Mouse (Mus musculus): ENCODE data around the gene Nppa. TPM values are rescaled to one million over a fixed set of nuclear protein-coding genes. Genes with fewer than 3 reads are reported as not detected.
"Not testable (repeated sequence)": the region's sequence is repeated elsewhere in the genome, so short reads cannot be mapped to it uniquely, and the experiment has no call there.

The Nppa gene
- total and polyA plus RNA-seq, 3 experiments: 0.26 TPM; not detected in 2

DNA sequence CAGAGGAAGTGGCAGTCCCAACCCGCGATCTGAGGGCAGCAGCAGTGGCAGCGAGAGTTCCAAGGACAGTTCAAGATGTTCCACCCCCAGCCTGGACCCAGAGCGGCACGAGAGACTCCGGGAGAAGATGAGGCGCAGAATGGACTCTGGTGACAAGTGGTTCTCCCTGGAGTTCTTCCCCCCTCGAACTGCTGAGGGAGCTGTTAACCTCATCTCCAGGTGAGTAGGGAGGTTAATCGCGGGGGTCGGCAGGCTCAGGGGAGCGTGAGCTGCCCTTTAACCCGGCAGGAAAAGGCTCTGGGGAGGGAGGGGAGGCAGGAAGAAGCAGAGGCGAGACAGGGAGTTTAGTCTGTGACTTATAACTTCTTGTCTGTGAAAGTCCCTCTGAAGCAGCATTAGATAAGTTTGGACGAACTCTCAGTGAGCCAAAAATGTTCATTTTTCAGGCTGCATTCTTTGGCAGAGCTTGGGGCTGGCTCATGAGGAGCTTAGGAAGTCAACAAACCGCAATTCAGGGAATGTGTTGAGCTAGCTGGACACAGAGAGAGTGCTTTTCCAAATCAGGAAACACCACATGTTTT, 41.2 kb downstream of the Nppa start:
- Histone ChIP-seq H3K27ac (ENCODE audit: control insufficient read depth, low read depth, low read length) (no peak overlapping the region), H3K79me2 (ENCODE audit: control insufficient read depth, insufficient read depth, low read length, poor library complexity) (peaks cover 11% of the 10 kb centered on the region), H3K4me3 (ENCODE audit: control insufficient read depth in 1 of 2, insufficient read depth in 1 of 2, low read depth in 2 of 2, low read length in 2 of 2) (no peak overlapping the region), H3K4me1 (ENCODE audit: control insufficient read depth in 1 of 2, insufficient read depth in 2 of 2, low read length in 2 of 2) (peaks cover 9 to 37% of the 10 kb centered on the region in 2 experiments), H3K9me3 (replicated peaks; ENCODE audit: insufficient read depth, low read length) (no peaks in the 10 kb centered on the region), H3K9ac (ENCODE audit: control insufficient read depth, low read depth, low read length, poor library complexity, severe bottlenecking) (no peak overlapping the region), H3K27me3 (ENCODE audit: control insufficient read depth in 1 of 2, insufficient read depth in 2 of 2, low read length in 2 of 2) (no peaks in the 10 kb centered on the region), H3K36me3 (ENCODE audit: control insufficient read depth in 1 of 2, insufficient read depth in 2 of 2, low read length in 2 of 2) (peaks cover 0 to 26% of the 10 kb centered on the region in 2 experiments; a peak in 2 of 4 replicates)
- TF ChIP-seq POLR2AphosphoS2 (IDR thresholded peaks at IDR 0.05; ENCODE audit: low read length): no peak
- DNase-seq (ENCODE audit: low read depth, low spot score): no peak

DNA sequence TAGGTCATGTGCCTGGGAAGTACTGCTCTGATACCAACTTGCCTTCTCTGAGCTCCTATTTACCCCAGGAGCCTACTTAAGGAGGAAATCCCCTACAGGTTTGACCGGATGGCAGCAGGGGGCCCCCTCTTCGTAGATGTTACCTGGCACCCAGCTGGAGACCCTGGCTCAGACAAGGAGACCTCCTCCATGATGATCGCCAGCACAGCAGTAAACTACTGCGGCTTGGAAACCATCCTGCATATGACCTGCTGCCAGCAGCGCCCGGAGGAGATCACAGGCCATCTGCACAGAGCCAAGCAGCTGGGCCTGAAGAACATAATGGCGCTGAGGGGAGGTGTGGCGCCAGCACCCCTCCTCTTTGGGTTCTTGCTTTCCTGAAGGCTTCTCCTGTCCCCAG, 42.8 kb downstream of the Nppa start:
- Histone ChIP-seq H3K36me3 (ENCODE audit: control insufficient read depth in 1 of 2, insufficient read depth in 2 of 2, low read length in 2 of 2) (peaks cover 0 to 30% of the 10 kb centered on the region in 2 experiments; a peak in 3 of 4 replicates), H3K4me1 (ENCODE audit: control insufficient read depth in 1 of 2, insufficient read depth in 2 of 2, low read length in 2 of 2) (peaks cover 13 to 35% of the 10 kb centered on the region in 2 experiments)
- not testable (repeated sequence) for H3K79me2 ChIP-seq (ENCODE audit: control insufficient read depth, insufficient read depth, low read length, poor library complexity); H3K9ac ChIP-seq (ENCODE audit: control insufficient read depth, low read depth, low read length, poor library complexity, severe bottlenecking); H3K9me3 ChIP-seq (replicated peaks; ENCODE audit: insufficient read depth, low read length); H3K27ac ChIP-seq (ENCODE audit: control insufficient read depth, low read depth, low read length); H3K4me3 ChIP-seq (ENCODE audit: control insufficient read depth in 1 of 2, insufficient read depth in 1 of 2, low read depth in 2 of 2, low read length in 2 of 2); H3K27me3 ChIP-seq (ENCODE audit: control insufficient read depth in 1 of 2, insufficient read depth in 2 of 2, low read length in 2 of 2); DNase-seq (ENCODE audit: low read depth, low spot score)

GRCm38 (mm10) chr4:148044113-148044512, 43.6 kb downstream of the Nppa start:
- DNase-seq (ENCODE audit: low read depth, low spot score): no peak
- peaks cover 13 to 35% of the 10 kb centered on the region in 2 experiments for H3K4me1 ChIP-seq (ENCODE audit: control insufficient read depth in 1 of 2, insufficient read depth in 2 of 2, low read length in 2 of 2)
- no peak overlapping the region for H3K4me3 ChIP-seq (ENCODE audit: control insufficient read depth in 1 of 2, insufficient read depth in 1 of 2, low read depth in 2 of 2, low read length in 2 of 2)
- H3K27ac ChIP-seq (ENCODE audit: control insufficient read depth, low read depth, low read length): no peak overlapping the region
- TF ChIP-seq NRF1 (IDR thresholded peaks at IDR 0.05; ENCODE audit: insufficient read depth, low read depth, low read length, poor library complexity, severe bottlenecking) (no peak), CHD1 (IDR thresholded peaks at IDR 0.05; ENCODE audit: low read depth, low read length) (no peak), GATA1 (IDR thresholded peaks at IDR 0.05; ENCODE audit: low read depth, low read length) (no peak), TCF12 (IDR thresholded peaks at IDR 0.05; ENCODE audit: low read depth, low read length) (no peak)
- no peaks in the 10 kb centered on the region for H3K27me3 ChIP-seq (ENCODE audit: control insufficient read depth in 1 of 2, insufficient read depth in 2 of 2, low read length in 2 of 2)
- H3K9me3 ChIP-seq (replicated peaks; ENCODE audit: insufficient read depth, low read length): no peaks in the 10 kb centered on the region
- H3K36me3 ChIP-seq (ENCODE audit: control insufficient read depth in 1 of 2, insufficient read depth in 2 of 2, low read length in 2 of 2): peaks cover 0 to 30% of the 10 kb centered on the region in 2 experiments; a peak in 3 of 4 replicates
- no peak overlapping the region for H3K9ac ChIP-seq (ENCODE audit: control insufficient read depth, low read depth, low read length, poor library complexity, severe bottlenecking)
- peaks cover 7% of the 10 kb centered on the region for H3K79me2 ChIP-seq (ENCODE audit: control insufficient read depth, insufficient read depth, low read length, poor library complexity)

DNA sequence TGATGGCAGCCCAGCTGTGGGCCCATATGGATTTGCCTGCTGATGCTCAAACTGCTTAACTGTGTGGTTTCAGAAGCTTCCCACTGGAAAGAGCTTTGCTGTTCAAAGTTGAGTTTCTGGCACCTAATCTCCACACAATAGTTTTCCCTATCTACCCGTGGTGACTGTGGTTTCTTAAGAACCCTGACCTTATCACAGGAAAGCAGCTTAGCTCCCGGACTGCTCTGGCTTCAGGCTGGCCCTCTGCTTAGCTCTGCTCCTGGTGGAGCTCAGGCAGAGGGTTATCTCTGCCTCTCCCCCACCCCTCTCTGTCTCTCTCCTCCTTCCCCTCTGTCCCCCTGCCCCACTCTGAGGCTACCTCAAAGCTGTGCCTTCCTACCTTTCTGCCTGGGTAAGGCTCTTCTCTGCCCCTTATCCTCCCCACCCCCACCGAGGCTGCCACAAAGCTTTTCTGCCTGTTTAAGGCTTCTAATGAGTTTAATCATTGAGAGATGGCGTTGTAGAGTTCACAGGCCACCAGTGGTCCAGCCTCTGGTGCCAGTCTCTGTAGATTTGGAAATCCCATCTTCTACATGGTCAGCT, 46.0 kb downstream of the Nppa start:
- peak; percentile 93 for DNase-seq (ENCODE audit: low read depth, low spot score)
- Histone ChIP-seq H3K9ac (ENCODE audit: control insufficient read depth, low read depth, low read length, poor library complexity, severe bottlenecking) (no peak overlapping the region), H3K4me1 (ENCODE audit: control insufficient read depth in 1 of 2, insufficient read depth in 2 of 2, low read length in 2 of 2) (peaks cover 13 to 18% of the 10 kb centered on the region in 2 experiments), H3K27ac (ENCODE audit: control insufficient read depth, low read depth, low read length) (peak overlapping the region; percentile 61), H3K79me2 (ENCODE audit: control insufficient read depth, insufficient read depth, low read length, poor library complexity) (no peaks in the 10 kb centered on the region), H3K36me3 (ENCODE audit: control insufficient read depth in 1 of 2, insufficient read depth in 2 of 2, low read length in 2 of 2) (peaks cover 0 to 18% of the 10 kb centered on the region in 2 experiments; a peak in 3 of 4 replicates), H3K27me3 (ENCODE audit: control insufficient read depth in 1 of 2, insufficient read depth in 2 of 2, low read length in 2 of 2) (no peaks in the 10 kb centered on the region), H3K9me3 (replicated peaks; ENCODE audit: insufficient read depth, low read length) (no peaks in the 10 kb centered on the region), H3K4me3 (ENCODE audit: control insufficient read depth in 1 of 2, insufficient read depth in 1 of 2, low read depth in 2 of 2, low read length in 2 of 2) (no peak overlapping the region)
- TF ChIP-seq MYB (IDR thresholded peaks at IDR 0.05; ENCODE audit: low read depth, low read length) (no peak; the same call in 1 of the 2 replicates), E2F4 (IDR thresholded peaks at IDR 0.05; ENCODE audit: borderline replicate concordance, low read depth, low read length) (no peak), EP300 (IDR thresholded peaks at IDR 0.05; ENCODE audit: low read depth in 1 of 2, low read length in 2 of 2) (peak; percentile 94 to 98), MAFK (IDR thresholded peaks at IDR 0.05; ENCODE audit: borderline replicate concordance, low read depth, low read length) (peak; percentile 78), RCOR1 (IDR thresholded peaks at IDR 0.05; ENCODE audit: low read depth, low read length) (peak; percentile 98), TBP (IDR thresholded peaks at IDR 0.05; ENCODE audit: low read depth, low read length) (peak; percentile 62; the same call in 1 of the 2 replicates), POLR2A (IDR thresholded peaks at IDR 0.05; ENCODE audit: control insufficient read depth in 1 of 2, insufficient read depth in 1 of 2, low read depth in 1 of 2, low read length in 2 of 2, poor library complexity in 1 of 2) (no peak), USF1 (IDR thresholded peaks at IDR 0.05; ENCODE audit: low read depth, low read length) (no peak), ELF1 (IDR thresholded peaks at IDR 0.05; ENCODE audit: low read depth, low read length) (0 out of 2 replicates have a peak, but pooled peaks have one; percentile 19), GATA1 (IDR thresholded peaks at IDR 0.05; ENCODE audit: low read depth, low read length) (peak; percentile 98), TCF12 (IDR thresholded peaks at IDR 0.05; ENCODE audit: low read depth, low read length) (peak; percentile 96), ETS1 (IDR thresholded peaks at IDR 0.05; ENCODE audit: low read depth, low read length) (peak; percentile 95), MYC (IDR thresholded peaks at IDR 0.05; ENCODE audit: low read depth, low read length) (peak; percentile 66; the same call in 1 of the 2 replicates), MAZ (IDR thresholded peaks at IDR 0.05; ENCODE audit: low read depth, low read length) (peak; percentile 65; the same call in 1 of the 2 replicates), TAL1 (IDR thresholded peaks at IDR 0.05; ENCODE audit: low read length) (peak; percentile 99), SIN3A (IDR thresholded peaks at IDR 0.05; ENCODE audit: low read length) (peak; percentile 90)
